Mouse (Mus musculus) 3T3-L1 (cell line): ENCODE data around the gene Dlgap3.

Experiments used
- DNase-seq: peaks from one replicate; pipeline ENCODE4 v3.0.0-alpha.2; 2015; ENCODE audit warnings: low read depth, low spot score

Gene Dlgap3

DNA sequence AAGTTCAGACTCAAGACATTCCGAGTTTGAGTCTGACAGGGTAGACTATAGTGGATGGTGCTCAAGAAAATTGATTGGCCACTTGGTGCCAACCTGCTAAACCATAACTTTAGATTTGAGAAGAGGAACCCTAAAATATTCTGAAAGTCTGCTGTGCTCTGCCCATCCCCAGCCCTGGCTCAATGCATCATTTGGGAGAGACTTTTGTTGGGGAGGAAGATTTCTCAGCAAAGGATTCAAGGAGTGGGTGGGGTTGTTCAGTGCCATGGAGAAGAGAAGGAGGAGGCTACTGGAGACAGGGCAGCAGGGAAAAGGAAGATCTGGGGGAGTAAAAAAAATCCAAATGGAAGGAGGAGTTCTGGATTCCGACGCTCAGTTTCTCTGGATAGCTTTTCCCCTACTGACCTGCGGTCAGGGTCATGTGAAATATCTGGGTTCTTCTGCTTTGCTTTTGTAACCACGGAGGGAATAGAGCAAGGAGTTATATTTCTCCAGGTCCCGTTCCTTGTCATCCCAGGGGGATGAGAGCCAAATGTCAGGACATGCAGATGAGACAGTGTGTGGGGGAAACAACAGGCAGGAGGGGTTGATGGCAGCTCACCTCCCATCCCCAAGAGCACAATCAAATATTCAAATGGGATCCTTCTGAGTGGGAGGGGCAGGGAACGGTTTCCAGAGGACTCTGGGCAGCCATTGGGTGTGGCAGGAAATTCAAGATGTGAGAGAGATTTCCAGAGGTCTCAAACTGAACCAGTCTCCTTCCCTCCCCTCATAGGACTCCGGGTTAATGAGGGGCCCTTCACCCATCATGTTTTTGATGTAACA is 5.3 kb downstream of the Dlgap3 start:
- DNase-seq: no peak

DNA sequence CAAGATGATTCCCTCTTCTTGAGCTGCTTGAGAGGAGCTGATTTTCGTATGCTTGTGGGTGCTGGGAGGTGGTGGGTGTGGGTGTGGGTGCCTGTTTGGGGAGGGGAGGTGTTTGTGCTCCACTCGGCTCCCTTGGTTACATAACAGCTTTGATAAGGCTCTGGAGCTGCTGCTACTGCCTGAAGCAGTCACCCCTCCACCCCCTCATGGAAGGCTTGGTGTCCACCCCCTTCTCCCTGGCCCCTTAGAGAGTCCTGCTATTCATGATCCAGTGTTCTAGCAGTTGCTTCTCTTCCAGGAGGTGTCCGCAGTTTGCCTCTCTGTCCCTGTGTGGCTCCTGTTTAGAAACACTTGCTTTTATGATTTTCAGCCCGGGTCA is 5.9 kb downstream of the Dlgap3 start:
- DNase-seq: no peak

DNA sequence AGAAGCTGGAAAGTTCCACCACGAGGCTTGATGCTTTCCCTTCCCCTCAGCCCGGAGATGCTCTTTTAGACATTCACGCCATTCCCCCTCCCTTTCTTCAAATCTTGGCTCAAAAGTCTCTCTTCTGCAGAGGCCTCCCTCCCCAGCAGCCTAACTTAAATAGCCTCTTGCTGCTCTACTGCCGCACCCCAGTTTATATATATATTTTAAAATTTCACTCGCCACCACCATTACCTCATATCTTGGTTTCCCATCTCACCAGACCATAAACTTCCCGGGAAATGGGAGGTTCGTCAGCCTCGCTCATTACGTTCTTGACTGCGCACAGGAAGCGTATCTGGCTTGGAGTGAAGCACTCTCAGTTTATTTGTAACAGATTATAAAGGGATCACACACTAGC is 9.0 kb downstream of the Dlgap3 start:
- no peak for DNase-seq

DNA sequence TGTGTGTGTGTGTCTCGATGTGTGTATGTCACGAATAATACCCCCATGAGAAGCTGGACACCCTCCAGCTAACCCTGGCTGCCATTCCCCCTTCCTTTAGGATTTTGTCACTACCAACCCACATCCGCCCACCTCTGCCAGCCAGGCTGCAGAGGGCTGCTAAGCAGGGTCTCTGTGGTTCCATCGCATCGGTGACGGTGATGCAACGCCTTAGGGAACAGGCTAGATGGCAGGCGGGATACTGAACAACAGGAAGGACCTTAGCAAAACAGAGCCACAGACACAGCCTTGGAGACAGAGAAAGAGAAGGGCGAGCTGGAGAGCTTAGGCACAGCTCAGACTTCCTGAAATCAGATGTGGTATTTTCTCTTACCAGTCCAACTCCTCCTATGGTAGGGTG is 9.7 kb downstream of the Dlgap3 start:
- DNase-seq: no peak

DNA sequence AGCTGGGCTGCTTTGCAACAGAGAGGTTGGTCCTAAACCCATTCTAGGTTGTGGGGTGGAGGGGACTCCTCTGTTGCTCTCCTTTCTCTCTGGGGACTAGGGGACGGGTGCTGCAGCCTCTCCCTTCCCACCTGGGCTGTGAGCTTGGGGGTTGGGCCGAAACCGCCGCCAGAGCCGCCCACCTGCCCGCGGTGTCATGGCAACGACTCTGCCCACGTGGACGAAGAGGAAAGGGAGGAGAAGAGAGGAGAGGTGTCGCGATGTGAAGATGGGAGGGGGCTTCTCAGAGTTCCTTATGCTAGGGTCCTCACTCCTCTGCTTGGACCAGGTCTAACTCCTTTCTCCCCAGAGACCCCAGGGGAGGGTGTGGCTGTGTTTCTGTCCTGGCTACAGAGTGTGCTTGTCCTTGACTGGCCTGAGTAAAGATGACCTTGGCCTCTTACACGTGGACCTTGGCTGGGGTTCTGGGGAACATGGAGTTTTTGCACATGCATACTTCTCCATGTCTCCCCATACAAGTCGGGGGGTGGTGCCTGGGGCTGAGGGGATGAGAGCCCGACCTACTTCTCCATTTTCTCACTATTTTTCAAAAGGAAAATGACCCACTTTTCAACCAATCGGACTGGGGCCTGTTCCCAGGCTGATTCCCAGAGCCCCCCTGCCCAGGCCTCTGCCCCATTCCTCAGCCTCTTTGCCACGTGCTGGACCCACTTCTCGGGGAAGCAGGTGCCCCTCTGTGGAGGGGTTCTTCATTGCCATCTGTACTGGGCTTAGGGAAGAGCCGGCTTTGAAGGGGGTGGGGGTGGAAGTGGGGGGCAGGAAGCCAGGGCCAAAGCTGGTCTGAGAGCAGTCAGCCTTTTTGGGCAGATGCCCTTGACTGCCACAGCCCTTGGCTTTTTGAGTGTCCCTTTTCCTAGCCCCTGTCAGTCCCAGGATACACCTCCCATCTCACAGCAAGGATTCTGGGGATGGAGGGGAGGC is 10.8 kb downstream of the Dlgap3 start:
- no peak for DNase-seq

DNA sequence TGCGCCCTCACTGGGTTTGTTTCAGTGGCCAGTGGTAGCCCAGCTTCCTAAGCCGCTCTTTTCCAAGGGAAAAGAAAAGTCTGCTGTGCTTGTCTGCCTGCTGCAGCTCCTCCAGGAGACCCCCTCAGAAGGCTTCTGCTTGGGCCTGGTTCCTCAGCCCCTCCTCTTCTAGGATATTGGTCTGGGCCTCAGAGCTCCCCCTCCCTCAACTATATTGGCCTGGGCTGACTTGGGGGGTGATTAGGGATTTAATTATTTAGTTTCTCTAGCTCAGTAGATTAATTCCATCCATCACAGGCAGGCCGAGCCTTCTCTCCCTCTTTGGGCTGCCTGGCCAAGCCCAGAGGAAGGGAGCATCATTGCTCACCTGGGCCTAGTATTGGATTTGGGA is 11.4 kb downstream of the Dlgap3 start:
- no peak for DNase-seq

DNA sequence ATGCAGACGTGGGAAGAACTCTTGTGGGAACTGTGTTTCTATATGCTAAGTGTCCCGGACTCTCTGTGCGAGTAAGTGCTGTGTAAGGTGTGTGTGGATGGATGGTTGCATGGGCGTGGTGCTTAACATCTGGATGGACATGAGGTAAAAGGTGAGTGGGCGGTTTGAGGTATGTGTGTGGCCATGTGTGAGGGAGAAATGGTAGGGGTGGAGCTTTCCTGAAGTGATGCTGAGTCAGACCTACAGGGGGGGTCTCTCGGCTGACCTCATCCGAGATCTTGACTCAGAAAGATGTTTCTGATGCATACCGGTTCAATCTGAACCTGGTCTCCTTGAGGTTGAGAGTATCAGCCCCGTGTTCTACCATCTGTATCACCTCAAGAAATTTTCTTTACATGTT is 12.0 kb downstream of the Dlgap3 start:
- DNase-seq: no peak

DNA sequence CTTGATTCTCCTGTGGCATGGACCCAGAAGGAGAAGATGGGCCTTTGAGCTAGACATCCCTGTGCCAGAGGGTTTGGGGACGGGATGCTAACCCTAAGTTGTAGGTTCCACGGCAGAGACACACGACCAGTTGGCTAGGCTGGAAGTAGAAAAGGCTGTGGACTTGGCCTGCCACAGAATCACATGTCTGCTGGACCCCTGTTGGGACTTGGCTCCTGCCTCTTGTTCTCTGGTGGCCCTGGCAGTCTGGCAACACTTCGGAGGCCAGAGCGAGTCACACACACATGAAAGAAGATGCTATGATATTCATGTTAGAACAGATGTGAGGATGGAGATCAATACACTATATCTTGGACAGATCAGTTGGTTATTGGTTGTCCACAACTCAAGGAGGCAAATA is 14.9 kb downstream of the Dlgap3 start:
- DNase-seq: no peak

DNA sequence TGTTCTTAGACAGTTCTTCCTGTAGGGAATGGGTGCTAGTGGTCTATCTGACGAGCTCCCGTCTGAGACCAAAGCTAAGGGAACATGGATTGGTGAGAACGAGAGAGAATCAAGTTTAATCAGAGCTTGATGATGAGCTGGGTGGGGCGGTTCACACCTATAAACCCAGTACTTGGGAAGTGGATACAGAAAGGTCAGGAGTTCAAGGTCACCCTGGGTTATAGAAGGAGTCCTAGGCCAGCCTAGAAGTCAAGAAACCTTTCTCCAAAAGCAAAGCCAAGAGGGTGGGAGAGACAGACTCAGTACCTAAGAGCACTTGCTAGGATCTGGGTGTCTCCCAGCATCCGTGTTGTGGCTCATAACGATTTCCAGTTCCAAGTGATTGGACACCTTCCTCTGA is 21.9 kb downstream of the Dlgap3 start:
- DNase-seq: no peak

DNA sequence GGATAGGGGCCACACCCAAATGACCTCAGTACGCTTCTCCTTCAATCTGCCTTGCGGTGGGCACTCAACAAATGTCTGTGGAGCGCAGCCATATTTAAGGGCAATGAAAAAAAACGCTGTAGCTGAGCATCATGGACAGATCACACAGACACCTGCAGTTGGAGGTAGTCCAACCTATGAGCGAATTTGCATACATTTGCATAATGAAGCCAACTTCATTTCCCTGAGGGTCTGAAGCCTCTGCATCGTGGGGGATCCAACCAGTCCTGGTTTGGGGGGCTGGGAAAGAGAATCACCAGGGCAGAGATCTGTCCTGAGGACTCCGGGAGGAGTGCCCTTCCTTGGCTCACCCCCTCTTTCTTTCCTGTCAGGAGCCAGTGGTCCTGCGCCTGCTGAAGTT is 23.7 kb downstream of the Dlgap3 start:
- no peak for DNase-seq

DNA sequence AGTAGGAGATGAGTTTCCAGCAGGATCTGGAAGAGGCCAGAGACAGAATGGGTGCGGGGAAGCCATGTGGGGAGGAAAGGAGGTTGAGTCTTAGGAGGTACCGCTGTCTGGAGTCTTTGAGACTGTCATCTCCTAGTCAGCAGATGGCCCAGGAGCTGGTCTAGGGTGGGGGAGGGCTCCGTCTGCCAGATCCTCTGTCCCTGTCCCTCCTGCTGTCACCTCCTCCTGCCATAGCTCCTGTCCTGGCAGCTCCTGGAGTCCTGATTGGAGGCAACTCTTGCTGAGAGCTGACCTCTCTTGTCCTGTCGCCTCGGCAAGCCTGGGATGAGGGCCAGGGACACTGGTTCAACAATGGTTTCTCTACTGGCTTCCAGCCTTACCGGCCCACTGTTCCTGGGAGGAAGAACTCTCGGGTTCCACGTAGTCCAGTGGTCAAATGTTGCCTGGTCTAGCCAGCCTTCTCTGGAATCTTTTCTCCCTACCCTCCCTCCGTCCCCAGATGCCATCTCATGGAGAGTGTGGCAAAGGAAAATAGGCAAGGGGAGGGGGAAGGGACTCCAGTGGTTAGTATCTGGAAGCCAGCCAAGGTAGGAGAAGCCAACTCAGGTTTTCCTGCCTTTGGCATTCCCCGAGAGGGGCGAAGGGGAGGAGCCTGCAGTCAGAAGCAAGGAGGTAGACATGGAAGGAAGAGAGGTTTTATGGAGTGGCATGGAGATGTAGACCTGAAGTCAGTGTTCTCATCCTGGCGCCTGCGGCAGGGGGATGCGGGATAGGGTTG is 24.6 kb downstream of the Dlgap3 start:
- no peak for DNase-seq

DNA sequence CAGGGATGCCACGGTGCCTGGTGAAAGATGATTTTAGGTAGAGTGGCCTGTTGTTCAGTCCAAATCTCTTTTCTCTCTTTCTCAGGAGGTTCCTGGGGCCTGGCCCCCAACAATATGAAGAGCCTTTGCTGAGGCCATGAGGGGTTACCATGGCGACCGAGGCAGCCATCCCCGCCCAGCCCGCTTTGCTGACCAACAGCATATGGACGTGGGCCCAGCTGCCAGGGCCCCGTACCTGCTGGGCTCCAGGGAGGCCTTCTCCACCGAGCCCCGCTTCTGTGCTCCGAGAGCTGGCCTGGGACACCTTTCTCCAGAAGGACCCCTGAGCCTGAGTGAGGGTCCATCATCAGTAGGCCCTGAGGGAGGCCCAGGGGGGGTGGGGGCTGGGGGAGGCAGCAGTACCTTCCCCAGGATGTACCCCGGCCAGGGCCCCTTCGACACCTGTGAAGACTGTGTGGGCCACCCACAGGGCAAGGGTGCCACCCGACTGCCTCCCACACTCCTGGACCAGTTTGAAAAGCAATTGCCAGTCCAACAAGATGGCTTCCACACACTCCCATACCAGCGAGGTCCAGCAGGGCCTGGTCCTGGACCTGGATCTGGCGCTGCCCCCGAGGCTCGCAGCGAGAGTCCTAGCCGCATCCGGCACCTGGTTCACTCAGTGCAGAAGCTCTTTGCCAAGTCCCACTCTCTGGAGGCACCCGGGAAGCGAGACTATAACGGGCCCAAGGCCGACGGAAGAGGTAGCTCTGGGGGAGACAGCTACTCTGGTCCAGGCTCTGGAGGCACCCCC is 25.7 kb downstream of the Dlgap3 start:
- no peak for DNase-seq

DNA sequence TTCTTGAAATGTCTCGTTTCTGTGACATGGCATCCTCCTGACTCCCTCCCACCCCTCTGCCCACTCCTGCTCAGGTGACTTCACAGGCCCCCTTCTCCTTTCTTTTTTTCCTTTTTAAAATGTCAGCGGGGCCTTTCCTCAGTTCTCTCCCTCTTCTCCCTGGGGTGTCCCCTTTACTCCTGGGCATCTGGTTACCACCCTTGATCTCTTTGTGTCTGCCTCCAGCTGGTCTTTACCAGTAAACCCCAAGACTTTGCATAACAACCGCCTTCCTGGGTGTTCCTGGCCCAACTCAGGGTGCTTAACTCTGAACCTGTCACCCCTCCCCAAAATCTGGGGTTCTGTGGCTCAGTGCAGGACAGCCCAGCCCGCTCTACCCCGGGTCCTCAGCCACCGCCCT is 29.6 kb downstream of the Dlgap3 start:
- DNase-seq: no peak

DNA sequence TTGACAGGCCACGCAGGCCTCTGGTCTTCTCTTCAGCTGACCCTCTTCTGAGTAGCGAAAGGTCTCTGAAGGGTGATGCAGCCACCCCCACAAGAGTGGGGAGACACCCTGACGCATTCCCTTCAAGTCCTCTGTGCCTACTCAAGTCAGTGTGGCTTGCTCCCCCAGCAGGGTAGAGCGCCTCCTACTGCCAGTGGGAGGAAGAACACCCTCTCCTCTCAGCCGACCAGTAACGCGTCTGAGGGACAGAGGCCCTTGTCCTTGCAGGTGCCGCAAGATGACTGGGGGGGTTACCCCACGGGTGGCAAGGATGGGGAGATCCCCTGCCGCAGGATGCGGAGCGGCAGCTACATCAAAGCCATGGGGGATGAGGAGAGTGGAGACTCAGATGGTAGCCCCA is 30.4 kb downstream of the Dlgap3 start:
- no peak for DNase-seq

DNA sequence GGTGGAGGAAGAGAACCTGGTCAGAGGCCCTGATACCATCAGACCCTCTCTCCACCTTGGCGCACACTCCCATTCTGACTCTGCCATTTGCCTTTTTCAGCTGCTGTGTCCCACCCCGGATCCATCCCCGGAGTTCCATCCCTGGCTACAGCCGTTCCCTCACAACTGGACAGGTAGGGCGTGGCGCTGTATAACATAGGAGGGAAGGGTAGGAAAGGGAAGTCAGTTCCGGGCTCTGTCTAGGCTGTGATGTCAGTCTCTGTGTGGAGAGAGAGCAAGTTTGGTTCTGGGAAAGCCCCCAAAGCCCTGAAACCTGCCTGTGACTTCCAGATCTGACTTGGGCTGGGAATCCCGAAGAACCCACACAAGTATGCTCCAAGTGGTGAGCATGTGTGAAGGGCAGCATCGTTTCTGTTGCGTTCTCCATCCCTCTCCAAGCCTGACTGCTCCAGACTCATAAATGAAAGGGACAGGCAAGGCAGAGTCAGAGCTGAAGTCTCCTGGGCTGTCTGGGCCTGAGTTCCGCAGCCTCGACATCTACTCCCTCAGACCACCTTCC is 31.2 kb downstream of the Dlgap3 start:
- DNase-seq: no peak

DNA sequence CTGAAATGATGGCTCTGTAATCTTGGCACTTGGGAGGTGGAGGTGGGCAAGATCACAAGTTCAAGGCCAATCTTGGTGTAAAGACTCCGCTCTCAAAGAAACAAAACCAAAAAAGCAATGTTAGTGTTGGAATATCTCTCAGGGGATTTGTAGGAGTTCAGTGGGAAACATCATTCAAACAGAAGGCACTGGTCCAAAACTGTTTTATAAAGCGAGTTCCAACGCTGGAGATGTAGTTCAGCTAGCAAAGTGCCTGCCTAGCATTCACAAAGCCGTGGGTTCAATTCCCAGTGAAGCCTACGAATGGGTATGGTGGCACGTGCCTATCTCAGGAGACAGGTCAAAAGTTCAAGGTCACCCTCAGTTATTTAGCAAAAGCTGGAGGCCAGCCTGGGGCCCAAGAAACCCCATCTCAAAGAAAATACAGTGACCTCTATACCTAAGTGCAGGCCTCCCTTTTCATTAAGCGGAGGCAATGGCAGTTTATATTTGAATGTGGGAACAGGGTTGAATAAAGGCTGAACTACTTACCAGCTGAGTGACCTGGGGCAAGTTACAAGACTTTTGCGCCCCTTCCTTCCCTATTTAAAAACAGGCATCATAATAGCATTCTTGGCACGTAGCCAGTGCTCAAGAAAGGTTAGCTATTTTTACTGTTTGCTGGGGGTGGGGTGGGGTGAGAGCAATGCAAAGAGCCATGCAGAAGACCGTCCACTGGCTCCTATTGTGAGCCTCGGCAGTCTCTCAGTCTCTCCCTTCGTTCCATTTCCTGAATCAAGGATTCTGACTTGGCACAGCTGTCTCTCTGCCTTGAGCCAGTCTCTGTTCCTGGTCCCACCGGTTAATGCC is 32.0 kb downstream of the Dlgap3 start:
- DNase-seq: no peak

DNA sequence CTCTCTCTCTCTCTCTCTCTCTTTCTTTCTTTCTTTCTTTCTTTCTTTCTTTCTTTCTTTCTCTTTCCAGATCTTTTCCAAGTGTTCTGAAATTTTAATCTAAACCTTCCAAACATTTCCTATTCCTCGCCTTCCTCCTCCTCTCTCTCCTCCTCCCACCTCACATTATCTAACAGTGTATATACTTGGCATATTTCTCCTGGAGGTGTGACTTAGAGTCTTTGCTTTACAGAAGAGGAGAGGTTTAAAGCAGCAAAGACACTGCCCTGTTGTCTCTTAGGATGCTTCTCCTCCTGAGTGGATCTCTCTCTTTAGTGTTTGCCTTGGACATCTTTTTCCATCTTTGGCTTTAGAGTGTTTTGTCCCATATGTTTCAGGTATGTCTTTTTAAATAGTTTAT is 34.1 kb downstream of the Dlgap3 start:
- DNase-seq: no peak

DNA sequence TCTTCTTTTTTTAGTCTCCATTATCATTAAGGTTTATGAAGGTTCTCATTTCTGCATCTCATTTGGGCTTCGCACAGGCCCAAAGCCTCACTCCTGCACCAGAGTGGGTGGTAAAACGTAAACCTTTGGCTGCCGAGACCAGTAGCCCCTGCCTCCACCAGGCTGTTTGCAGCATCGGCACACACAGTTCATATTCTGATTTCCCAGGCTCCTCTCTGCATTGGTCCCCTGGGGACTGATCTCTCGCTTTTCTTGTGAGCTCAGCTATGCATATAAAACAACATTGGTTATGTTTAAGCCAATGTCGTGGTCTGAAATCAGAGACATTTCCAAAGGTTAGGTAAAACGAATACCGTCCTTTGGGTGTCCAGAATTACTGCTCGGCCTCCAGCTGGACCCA is 42.3 kb downstream of the Dlgap3 start:
- DNase-seq: no peak

DNA sequence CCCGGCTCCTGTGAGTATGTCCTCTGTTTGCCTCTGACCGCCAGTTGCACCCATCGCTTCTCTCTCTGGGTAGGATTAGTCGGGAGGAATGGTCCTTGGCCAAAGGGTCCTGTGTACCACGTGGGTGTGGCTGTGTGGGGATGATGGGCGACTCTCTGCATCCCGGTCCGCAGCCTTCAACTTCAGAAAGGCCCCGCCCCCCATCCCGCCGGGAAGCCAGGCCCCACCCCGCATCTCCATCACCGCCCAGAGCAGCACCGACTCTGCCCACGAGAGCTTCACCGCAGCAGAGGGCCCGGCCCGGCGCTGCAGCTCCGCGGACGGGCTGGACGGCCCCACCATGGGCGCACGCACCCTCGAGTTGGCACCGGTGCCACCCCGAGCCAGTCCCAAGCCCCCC is 45.5 kb downstream of the Dlgap3 start:
- DNase-seq: no peak

DNA sequence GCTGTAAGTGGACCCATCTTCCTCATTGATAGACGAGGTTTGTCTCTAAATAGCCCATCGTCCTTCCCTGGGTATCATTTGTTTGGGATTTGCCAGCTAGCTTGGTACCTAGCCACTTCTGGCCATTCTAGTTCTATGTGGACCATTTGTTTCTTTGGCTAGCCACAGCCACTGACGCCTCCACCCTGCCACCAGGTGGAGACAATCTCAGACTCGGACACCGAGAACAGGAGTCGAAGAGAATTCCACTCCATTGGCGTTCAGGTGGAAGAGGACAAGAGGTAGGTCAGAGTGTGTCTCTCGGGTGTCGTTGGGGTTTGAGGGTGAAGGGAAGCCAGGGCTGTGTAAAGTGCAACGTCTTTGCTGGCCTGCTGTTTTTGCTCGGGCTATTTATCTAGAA is 46.1 kb downstream of the Dlgap3 start:
- DNase-seq: no peak
